Mouse (Mus musculus): ENCODE results near the gene Rab11fip4.
A peak's percentile ranks its signal among the peaks of the same experiment; 100 is the strongest.

Gene Rab11fip4

DNA sequence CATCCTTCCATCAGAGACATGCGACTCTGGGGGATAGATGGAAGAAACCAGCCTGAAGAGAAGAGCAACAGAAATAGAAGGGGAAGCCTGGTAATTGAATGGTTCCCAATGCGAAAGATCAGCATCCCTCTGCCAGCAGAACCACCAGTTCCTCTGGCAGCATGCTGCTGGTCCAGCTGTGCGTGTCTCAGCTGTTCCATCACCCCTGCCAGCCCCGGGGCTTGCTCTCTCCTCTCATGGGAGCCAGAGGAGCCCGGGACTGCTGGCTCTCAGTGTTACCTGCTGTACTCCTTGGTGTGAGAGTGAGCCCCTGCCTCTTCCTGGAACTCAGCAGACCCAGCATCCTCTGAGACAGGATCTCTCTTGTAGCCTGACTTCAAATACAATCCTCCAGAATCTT lies 24.9 kb downstream of the Rab11fip4 start:
- no peak for DNase-seq

GRCm38 (mm10) chr11:79617991-79618390 lies 27.0 kb downstream of the Rab11fip4 start:
- DNase-seq, result no peak

DNA sequence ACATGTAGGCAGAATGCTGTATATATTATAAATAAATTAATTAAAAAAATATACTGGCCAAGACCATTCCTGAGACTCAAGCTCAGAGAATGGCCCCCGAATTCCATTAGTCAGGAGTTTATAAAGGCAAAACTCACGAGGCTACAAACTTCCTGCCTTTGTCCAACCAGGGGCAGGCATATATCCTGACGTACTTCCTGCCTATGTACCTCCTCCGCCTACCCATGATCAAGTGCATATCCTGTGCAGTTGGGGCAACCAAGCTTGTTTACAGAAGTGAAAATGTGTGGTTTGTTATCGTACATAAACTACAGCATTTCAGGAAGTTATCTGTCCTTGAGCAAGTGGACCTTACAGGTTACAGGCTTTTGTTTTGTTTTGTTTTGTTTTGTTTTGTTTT lies 32.0 kb downstream of the Rab11fip4 start:
- no peak for DNase-seq

DNA sequence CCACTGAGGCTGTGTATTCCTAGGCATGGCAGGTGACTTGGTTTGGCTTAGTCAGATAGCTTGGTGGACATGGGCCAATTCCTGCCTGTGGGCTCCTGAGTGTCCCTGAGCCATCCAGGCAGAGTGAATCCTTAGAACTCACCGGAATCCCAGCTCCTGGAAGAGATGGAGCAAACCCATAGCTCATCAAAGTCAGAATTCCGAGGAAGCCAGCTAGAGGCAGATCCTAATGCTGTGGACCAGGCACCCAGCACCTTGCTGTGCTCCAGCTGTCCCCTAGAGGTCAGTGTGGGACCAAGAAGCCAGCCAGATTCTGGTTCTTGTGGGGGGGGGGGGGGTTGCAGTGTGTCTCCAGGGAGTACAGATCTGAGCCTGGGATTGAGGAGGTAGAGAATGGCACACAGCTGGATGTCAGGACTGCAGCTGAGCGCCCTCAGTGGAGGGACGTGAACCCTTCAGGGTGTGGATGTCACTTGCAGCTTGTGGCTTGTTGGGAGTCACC lies 33.8 kb downstream of the Rab11fip4 start:
- peak; percentile 56 for DNase-seq

- DNase-seq, result no peak
Observed at GRCm38 (mm10) chr11:79628716-79629115, 37.7 kb downstream of the Rab11fip4 start.

DNA sequence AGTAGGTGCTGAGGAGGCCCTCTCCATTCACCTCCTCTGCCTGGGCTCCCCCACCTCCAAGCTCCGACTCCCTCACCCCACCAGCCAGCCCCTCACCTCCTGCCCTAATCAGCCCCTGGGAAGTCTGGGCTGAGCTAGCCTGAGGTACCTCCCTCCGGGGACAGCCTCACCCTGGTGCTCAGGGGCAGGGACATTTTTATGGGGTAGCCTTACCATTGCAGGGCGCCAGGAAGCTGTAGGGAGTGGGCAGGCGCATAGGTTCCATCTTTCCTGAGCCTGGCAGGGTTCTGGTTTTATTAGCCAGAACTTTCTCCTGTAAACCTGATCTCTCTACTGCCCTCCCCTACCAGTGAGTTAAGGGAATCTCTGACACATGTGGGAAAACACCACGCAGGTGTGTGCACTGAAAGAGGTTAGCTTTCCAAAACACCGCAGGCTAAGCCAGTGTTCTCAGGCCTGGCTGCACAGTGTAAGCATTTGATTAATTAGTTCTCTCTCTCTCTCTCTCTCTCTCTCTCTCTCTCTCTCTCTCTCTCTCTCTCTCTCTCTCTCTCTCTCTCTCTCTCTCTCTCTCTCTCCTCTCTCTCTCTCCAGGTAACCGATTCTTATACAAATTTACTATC lies 38.9 kb downstream of the Rab11fip4 start:
- no peak for DNase-seq

DNA sequence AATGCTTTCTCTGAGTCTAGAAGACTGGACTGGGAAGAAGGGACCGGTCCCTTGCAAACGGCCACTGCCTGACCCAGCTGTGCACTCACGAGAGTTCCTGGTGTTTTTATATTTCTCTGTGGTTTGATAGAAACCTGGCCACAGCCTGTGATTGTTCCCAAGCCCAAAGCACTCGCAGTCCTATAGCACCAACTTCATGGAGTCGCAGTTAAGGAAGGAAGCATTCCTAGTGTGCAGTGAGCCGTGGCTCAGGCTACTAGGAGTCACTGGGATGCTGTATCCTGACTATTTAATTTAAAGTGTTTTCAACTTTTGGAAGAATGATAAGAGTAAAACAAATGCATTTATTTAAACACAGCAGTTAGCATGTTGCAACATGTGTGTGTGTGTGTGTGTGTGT lies 39.5 kb downstream of the Rab11fip4 start:
- no peak for DNase-seq

- no peak for DNase-seq
Observed at GRCm38 (mm10) chr11:79633366-79633765, 42.4 kb downstream of the Rab11fip4 start.

DNA sequence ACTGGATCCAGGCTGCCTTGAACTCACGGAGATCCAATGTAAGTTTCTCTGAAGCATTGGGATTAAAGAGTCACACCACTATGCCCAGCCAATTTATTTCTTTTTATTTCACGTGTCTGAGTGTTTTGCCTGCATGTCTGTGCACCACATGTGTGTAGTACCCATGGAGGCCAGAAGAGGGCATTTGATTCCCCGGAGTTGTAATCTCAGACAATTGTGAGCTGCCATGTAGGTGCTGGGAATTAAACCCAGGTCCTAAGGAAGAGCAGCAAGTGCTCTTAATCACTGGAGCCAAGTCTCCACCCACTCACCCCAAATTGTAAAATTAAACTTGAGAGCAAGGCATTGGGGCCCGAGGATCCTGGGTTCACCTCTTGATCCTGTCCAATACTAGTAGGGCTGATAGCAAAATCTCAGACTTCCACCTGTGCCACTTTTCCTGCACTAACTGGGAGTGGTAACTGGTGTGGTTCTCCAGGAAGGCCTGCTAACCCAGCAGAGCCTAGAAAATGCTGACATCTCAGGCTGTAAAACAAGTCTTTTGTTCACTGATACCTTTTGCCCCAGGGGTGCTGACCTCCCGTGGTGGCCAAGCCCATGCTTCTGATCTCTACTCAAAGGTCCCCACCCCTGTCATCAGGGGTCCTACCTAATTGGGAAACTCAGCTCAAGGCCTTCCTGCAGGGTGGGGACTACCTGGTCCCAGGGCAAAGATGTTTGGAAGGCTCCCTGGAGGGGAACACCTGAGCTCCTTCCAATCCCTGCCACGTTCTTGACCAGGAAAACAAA lies 44.8 kb downstream of the Rab11fip4 start:
- no peak for DNase-seq

DNA sequence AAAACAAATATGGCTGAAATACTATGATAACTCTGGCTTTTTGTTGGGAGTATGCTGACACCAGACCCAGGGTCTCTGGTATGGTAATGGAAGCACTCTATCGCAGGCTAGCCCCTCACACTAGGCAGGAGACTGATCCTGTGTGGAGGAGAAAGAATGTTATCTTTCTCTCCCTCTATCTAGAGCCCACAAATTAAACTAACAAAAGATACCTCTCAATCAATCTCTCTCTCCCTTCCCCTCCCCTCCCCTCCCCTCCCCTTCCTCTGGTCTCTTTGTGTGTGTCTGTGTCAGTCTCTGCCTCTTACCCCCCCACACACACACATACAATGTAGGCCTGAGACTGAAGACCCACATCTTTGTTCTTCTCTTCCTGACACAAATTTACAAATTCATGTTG lies 45.5 kb downstream of the Rab11fip4 start:
- no peak for DNase-seq

- no peak for DNase-seq
Observed at GRCm38 (mm10) chr11:79638691-79639090, 47.7 kb downstream of the Rab11fip4 start.

GRCm38 (mm10) chr11:79640940-79641733 lies 50.1 kb downstream of the Rab11fip4 start:
- DNase-seq, result no peak

DNA sequence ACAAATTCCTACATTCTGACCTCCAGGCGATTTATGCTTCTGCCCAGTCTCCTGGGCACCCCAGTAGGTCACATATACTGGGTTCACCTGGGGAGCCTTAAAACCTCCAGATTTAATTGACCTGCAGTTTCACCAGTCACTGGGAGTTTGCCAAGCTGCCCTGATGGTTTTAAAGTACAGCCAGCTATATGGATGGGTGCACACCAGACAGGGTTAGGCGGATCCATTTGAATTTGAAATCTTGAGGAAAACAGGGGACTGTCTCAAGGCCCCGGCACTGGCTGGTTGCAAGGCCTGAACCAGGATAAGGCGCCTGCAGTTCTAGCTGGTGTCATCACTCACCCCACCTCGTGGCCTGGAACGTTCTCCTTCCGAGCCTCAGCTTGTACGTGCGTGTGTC lies 52.7 kb downstream of the Rab11fip4 start:
- peak; percentile 90 for DNase-seq

GRCm38 (mm10) chr11:79644717-79645191 lies 53.7 kb downstream of the Rab11fip4 start:
- peak; percentile 61 for DNase-seq

GRCm38 (mm10) chr11:79646026-79646425 lies 55.0 kb downstream of the Rab11fip4 start:
- DNase-seq, result no peak

- peak; percentile 82 for DNase-seq
Observed at GRCm38 (mm10) chr11:79646467-79647070, 55.6 kb downstream of the Rab11fip4 start.

DNA sequence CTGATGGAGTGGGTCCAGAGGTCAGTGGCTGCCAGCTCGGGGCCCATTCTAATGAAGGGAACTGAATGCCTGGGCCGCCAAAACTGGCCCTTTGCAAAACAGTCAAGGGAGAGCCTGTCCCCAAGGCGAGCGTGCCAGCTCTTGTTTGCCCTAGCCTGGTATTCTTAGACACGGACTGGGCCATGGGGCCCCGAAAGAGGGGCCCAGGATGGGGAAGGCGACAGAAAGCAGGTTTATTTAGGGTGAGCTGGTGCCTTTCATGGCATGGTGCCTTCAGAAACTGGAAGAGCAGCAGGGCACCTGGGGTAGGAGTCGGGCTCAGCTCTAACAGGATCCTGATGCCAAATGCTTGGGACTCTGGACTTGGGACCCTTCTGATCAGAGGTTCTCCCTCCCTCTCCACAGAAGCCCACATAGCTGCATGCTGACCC lies 56.1 kb downstream of the Rab11fip4 start:
- DNase-seq, result peak; percentile 84

DNA sequence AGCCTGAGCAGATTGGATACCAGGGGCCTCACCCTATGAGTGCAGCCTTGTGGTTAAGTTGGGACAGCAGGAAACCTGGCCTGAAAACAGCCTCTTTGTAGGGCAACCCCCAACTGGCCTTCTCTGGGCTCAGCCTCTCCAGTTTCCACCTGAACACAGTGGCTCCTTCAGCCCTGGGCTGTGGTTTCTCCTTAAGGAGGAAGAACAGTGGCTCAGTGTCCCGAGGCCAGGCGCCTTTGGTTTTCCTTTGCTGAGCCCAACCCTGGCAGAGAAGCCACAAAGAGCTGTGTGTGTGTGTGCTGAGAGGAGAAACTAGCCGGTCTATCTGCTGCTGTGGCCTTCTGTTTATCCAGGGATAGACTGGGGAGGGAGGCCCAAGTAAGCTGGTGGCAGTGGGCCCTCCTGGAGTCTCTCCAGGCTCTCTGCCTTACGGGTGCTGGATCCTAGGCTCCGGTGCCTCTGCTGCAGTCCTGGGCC lies 59.4 kb downstream of the Rab11fip4 start:
- no peak for DNase-seq

GRCm38 (mm10) chr11:79652257-79652656 lies 61.2 kb downstream of the Rab11fip4 start:
- DNase-seq, result no peak

DNA sequence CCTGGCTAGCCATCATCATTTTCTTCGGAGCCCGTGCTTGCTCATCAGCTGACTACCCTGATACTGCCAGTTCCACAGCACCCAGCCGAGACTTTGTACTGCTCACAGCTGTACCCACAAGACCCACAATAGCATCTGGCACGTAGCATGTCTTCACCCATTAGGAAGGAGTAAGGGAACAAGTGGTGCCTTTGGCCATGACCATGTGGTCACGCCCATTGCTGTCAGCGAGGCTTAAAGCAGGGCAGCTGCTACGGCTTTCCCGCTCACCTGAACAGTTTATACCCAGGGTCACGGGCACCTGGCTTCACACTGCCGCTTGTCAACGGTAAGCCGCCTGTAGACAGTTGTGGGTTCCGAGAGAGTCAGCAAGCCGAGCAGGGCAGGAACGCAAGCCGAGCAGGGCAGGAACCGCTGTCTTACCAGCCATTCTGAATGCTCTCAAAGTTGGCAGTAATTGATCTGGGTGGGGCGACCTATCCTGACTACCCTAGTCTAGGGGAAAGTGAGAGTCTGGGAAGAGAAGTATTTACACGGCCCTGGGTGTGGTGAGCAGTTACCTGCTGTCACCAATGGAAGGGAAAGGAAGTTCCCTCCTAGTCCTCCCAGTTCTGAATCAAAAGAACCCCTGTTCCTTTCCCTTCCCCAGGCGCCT lies 62.0 kb downstream of the Rab11fip4 start:
- DNase-seq, result no peak

DNA sequence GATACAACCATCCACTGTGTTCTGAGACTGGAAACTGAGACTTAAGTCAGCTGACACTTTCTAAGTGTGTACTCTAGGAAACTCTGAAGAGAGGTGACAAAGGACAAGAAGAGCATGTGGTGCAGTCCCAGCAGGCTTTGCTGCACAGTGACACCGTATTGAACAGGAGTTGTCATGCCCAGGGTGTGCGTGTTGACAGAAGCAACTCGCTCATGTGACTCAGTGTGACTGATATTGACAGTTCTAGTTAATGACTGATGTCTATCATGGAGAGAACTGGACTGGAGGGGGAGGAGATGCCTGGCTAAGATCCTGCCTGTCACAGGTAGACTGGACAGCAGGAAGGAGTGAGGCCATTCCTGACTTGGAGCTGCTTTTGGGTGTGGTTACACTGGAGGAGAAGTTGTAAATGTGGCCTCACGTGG lies 63.4 kb downstream of the Rab11fip4 start:
- DNase-seq, result no peak

DNA sequence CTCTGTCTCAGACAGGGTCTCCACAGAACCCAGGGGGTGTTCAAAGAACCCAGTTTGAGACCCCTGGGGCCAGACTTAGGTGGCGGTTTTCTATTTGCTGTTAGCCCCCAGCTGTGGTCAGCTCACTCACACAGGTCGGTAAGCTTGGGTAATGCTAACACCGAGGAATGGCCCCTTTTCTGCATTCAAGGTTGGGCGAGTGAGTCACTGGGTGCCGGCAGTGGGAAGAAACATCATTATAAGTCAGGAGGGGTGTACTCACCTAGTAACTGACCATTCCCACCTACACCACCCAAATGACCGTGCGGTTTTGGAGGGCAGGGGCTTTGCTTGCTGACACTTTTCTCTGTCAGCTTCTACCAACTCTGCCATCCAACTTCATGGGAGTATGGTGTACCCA lies 64.6 kb downstream of the Rab11fip4 start:
- DNase-seq, result no peak
